Mouse (Mus musculus) G1E (cell line): ENCODE data around the gene Taf9. TPM values are rescaled to one million over a fixed set of nuclear protein-coding genes. Genes with fewer than 3 reads are reported as not detected.

ENCODE experiments used
- ATAC-seq: 2 replicates; pipeline ENCODE4 v1.8.0; 2016; ENCODE audit warnings: mild to moderate bottlenecking; ENCODE audit not compliant: insufficient number of reproducible peaks, poor library complexity, low FRiP score, severe bottlenecking; ENCODE audit errors: extremely low read depth
- DNase-seq: peaks from one replicate; pipeline ENCODE4 v3.0.0; 2012; ENCODE audit warnings: low spot score
- H3K27me3 ChIP-seq: 2 replicates; pipeline ENCODE4 v1.6.1; 2012; ENCODE audit warnings: mild to moderate bottlenecking, low read length, inconsistent platforms; ENCODE audit not compliant: insufficient read depth
- H3K36me3 ChIP-seq: replicated peaks from 2 replicates; pipeline ENCODE3; 2012; ENCODE audit warnings: mild to moderate bottlenecking, inconsistent platforms
- H3K4me1 ChIP-seq: 2 replicates; pipeline ENCODE4 v1.6.1; 2012; ENCODE audit warnings: low read depth, low read length, inconsistent platforms, mixed read lengths; ENCODE audit not compliant: insufficient read depth
- H3K4me3 ChIP-seq: 2 replicates; pipeline ENCODE4 v1.5.1; 2012; ENCODE audit warnings: low read depth, mild to moderate bottlenecking, inconsistent platforms, low read length, moderate library complexity, mixed read lengths
- H3K9me3 ChIP-seq: replicated peaks from 2 replicates; pipeline ENCODE4 v1.6.1; 2012; ENCODE audit warnings: inconsistent platforms
- CTCF ChIP-seq: IDR thresholded peaks from 2 replicates; pipeline ENCODE4 v1.5.1; 2012; ENCODE audit warnings: low read depth, low read length, inconsistent platforms, mixed read lengths
- GATA1 ChIP-seq: IDR thresholded peaks from 2 replicates; pipeline ENCODE4 v1.6.1; 2012; ENCODE audit warnings: borderline replicate concordance, low read length, inconsistent platforms, mixed read lengths
- GATA2 ChIP-seq: IDR thresholded peaks from 2 replicates; pipeline ENCODE4 v1.6.1; 2012; ENCODE audit warnings: low read depth, low read length, inconsistent platforms, borderline replicate concordance
- POLR2AphosphoS5 ChIP-seq: IDR thresholded peaks from 2 replicates; pipeline ENCODE4 v1.6.1; 2012; ENCODE audit warnings: low read depth, low read length, inconsistent platforms; ENCODE audit not compliant: insufficient replicate concordance
- TAL1 ChIP-seq: conservative IDR thresholded peaks from 2 replicates; pipeline ENCODE4 v1.6.1; 2012; ENCODE audit warnings: low read depth, low read length, inconsistent platforms, mixed read lengths
- polyA plus RNA-seq: library from polyadenylated mRNA; stranded (reverse); fragments of >175 nt; gene quantifications from 2 replicates; pipeline ENCODE4 v1.2.3, GENCODE M21; 2012
- total RNA-seq, 2 experiments: library from RNA; stranded (forward) in 1 of 2; stranded (reverse) in 1 of 2; fragments of 200-1000 nt in 1 of 2; fragments of >200 nt in 1 of 2; fragmentation: Nextera tagmentation in 1 of 2; gene quantifications; 2 replicates each; pipeline ENCODE4 v1.2.3; 2014 to 2017

The Taf9 gene
- total and polyA plus RNA-seq, 3 experiments: 24.1 to 161 (median 32.9) TPM

DNA sequence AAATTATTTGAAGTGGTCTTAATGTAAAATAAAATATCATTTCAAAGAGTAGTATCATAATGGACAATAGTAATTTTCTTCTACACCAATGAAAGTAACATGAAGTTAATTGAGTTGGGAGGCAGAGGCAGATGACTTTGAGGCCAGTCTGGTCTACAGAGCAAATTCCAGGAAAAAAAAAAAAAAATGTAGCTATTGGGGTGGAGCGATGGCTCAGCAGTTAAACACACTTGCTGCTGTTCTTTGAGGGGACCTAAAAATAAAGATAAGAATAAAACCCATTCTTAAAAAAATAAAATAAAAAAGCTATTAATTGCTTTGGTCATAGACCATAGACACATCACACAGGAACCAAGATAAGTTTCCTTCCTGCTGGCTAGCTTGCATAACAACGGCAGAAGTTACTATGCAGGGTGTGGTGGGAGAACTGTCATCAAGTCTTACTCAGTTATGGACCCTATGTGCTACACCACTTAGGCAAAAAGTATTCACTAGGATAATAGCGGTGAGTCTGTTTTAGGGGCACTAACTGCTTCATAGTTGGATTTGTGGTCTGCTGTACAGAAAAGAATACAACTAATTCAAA is 17.2 kb upstream of the Taf9 start:
- H3K4me1 ChIP-seq: peaks cover 12% of the 10 kb centered on the region
- no peak overlapping the region for H3K4me3 ChIP-seq
- H3K27me3 ChIP-seq: no peaks in the 10 kb centered on the region
- TF ChIP-seq TAL1: no peak
- no peak for TF ChIP-seq GATA2
- TF ChIP-seq POLR2AphosphoS5: no peak
- no peak for TF ChIP-seq GATA1
- no peak for TF ChIP-seq CTCF
- H3K9me3 ChIP-seq: no peaks in the 10 kb centered on the region
- no peak for DNase-seq
- H3K36me3 ChIP-seq: peaks cover 71% of the 10 kb centered on the region
- ATAC-seq: peak; percentile 63

DNA sequence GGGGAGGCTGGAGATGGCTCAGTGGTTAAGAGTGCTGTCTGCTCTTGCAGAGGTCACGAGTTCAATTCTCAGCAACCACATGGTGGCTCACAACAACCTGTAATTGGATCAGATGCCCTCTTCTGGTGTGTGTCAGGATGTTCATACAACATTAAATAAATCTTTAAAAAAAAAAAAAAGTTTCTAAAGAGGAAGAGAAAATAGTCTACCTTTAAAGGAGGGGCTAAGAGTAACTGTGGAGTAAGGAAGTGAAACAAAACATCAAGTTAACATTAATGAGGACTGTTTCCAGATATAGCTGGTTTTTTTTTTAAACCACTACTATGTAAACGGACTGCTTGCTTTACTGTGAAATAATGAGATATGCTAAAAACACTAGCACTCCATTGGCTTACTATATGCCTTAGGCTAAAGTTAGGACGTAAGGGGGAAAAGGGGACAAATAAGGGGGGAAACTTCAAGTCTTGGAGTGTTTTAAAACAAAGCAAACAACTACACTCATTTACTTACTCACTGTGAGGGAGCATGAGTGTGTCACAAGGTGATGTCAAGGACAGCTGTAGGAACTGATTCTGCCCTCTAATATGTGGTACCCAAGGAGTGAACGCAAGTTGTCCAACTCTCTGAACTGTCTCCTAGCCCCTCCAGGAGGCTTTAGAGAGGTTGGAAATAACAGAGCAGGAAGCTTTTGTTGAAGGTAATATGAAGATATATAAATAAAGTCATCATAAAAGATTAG is 8.7 kb upstream of the Taf9 start:
- ATAC-seq: no peak
- Histone ChIP-seq H3K9me3 (no peaks in the 10 kb centered on the region), H3K36me3 (peaks cover 90% of the 10 kb centered on the region), H3K4me3 (no peak overlapping the region), H3K4me1 (no peaks in the 10 kb centered on the region), H3K27me3 (no peaks in the 10 kb centered on the region)
- TF ChIP-seq TAL1 (no peak), POLR2AphosphoS5 (no peak), GATA1 (no peak), CTCF (no peak), GATA2 (no peak)
- no peak for DNase-seq

DNA sequence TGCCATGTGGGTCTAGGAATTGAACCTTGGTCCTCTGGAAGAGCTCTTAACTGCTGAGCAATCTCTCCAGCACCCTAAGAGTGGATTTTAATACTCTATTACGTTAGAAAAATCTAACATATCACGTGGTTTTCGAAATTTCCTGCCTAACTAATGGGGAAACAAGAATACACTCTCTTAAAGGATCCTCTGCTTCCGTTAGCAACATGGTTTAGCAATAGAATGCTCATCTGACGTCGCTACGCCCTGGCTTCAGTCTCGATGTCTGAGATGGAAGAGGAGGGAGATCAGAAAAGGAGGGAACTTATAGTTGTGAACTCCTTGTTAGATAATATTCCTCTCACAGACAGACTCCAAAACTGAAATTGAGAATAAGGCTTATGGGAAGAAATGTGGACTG is 3.2 kb upstream of the Taf9 start:
- Histone ChIP-seq H3K4me1 (peaks cover 6% of the 10 kb centered on the region), H3K36me3 (peaks cover 51% of the 10 kb centered on the region), H3K4me3 (no peak overlapping the region), H3K27me3 (no peaks in the 10 kb centered on the region), H3K9me3 (no peaks in the 10 kb centered on the region)
- DNase-seq: no peak
- TF ChIP-seq POLR2AphosphoS5 (no peak), GATA1 (no peak), CTCF (no peak), GATA2 (no peak), TAL1 (no peak)
- ATAC-seq: no peak

- no peaks in the 10 kb centered on the region for H3K27me3 ChIP-seq
- TF ChIP-seq POLR2AphosphoS5 (no peak), CTCF (no peak), GATA1 (no peak), TAL1 (no peak), GATA2 (no peak)
- peak; percentile 71 for ATAC-seq
- peak within 1 kb of the TSS; percentile 78 for H3K4me3 ChIP-seq
- no peaks in the 10 kb centered on the region for H3K9me3 ChIP-seq
- DNase-seq: peak; percentile 79
- peaks cover 37% of the 10 kb centered on the region for H3K36me3 ChIP-seq
- peaks cover 14% of the 10 kb centered on the region for H3K4me1 ChIP-seq
These were observed 585 bp upstream of the Taf9 start, which contains the start of the genes Ak6 and Rad17 for GRCm38 (mm10) chr13:100650550-100651438. Ak6 (plus strand) TSS chr13:100650979. Rad17 (minus strand) TSS chr13:100651051.

DNA sequence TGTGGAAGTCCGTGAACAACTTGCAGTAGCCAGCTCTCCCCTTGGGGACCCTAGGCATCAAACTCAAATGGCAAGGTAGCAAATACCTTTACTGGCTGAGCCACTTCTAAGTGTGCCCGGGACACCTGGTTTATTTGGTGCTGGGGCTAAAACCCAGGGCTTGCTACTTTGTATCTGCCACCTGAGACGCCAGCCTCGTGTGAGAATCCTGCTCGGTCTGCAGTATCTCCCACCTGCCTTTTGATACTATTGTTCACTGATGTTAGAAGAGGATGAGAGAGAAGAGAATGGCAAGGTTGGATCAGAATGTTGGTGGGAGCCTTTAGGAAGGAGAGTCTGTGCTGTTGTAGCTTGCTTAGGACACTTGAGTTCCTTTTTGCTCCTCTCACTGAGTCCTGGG is 6.7 kb downstream of the Taf9 start:
- DNase-seq: no peak
- no peaks in the 10 kb centered on the region for H3K9me3 ChIP-seq
- H3K4me3 ChIP-seq: no peak overlapping the region
- H3K27me3 ChIP-seq: no peaks in the 10 kb centered on the region
- peaks cover 15% of the 10 kb centered on the region for H3K4me1 ChIP-seq
- TF ChIP-seq TAL1 (no peak), GATA1 (no peak), CTCF (no peak), POLR2AphosphoS5 (no peak), GATA2 (no peak)
- peaks cover 62% of the 10 kb centered on the region for H3K36me3 ChIP-seq
- no peak for ATAC-seq

GRCm38 (mm10) chr13:100659864-100660456 is 8.6 kb downstream of the Taf9 start:
- no peak for DNase-seq
- peak; percentile 83 for TF ChIP-seq CTCF
- no peak for TF ChIP-seq POLR2AphosphoS5
- Histone ChIP-seq H3K4me1 (peaks cover 7% of the 10 kb centered on the region), H3K4me3 (no peak overlapping the region), H3K36me3 (peaks cover 66% of the 10 kb centered on the region), H3K27me3 (no peaks in the 10 kb centered on the region), H3K9me3 (no peaks in the 10 kb centered on the region)
- no peak for ATAC-seq
